Mouse (Mus musculus) fibroblast of lung, adult 2 months (primary cell): ENCODE measurements at regions not wholly inside any gene's neighbourhood (a gene's known extent, or its start where the extent isn't known, plus 50 kb on each side); places are given as distances from the start of the nearest gene placed in this dataset.
A peak's percentile ranks its signal among the peaks of the same experiment; 100 is the strongest.

Experiments
- DNase-seq: peaks from one replicate; pipeline ENCODE4 v3.0.0-alpha.2; 2011; ENCODE audit warnings: low read depth

GRCm38 (mm10) chr10:125725681-125726139 lies 240.3 kb upstream of the Lrig3 start:
- no peak for DNase-seq

GRCm38 (mm10) chr10:125726546-125726945 lies 239.4 kb upstream of the Lrig3 start:
- DNase-seq: no peak

- no peak for DNase-seq
Measured at GRCm38 (mm10) chr10:125735744-125736494, 230.0 kb upstream of the Lrig3 start.

- no peak for DNase-seq
Measured at GRCm38 (mm10) chr10:125743181-125743580, 222.8 kb upstream of the Lrig3 start.

- no peak for DNase-seq
Measured at GRCm38 (mm10) chr10:125749031-125749585, 216.9 kb upstream of the Lrig3 start.

GRCm38 (mm10) chr10:125752506-125753218 lies 213.3 kb upstream of the Lrig3 start:
- DNase-seq: no peak

GRCm38 (mm10) chr10:125759171-125759570 lies 206.8 kb upstream of the Lrig3 start:
- DNase-seq: no peak

- DNase-seq: no peak
Measured at GRCm38 (mm10) chr10:125762367-125763068, 203.4 kb upstream of the Lrig3 start.

- DNase-seq: no peak
Measured at GRCm38 (mm10) chr10:125764402-125765102, 201.4 kb upstream of the Lrig3 start.

- no peak for DNase-seq
Measured at GRCm38 (mm10) chr10:125765103-125765820, 200.7 kb upstream of the Lrig3 start.

GRCm38 (mm10) chr10:125768281-125768680 lies 197.7 kb upstream of the Lrig3 start:
- no peak for DNase-seq

GRCm38 (mm10) chr10:125773541-125773940 lies 192.4 kb upstream of the Lrig3 start:
- DNase-seq: no peak

GRCm38 (mm10) chr10:125782486-125782885 lies 183.5 kb upstream of the Lrig3 start:
- peak; percentile 79 for DNase-seq

GRCm38 (mm10) chr10:125784896-125785295 lies 181.1 kb upstream of the Lrig3 start:
- DNase-seq: peak; percentile 45

- DNase-seq: peak; percentile 78
Measured at GRCm38 (mm10) chr10:125785448-125786196, 180.3 kb upstream of the Lrig3 start.

- peak; percentile 36 for DNase-seq
Measured at GRCm38 (mm10) chr10:125786197-125786879, 179.6 kb upstream of the Lrig3 start.

GRCm38 (mm10) chr10:125786880-125787337 lies 179.1 kb upstream of the Lrig3 start:
- peak; percentile 20 for DNase-seq

GRCm38 (mm10) chr10:125787441-125788060 lies 178.4 kb upstream of the Lrig3 start:
- no peak for DNase-seq

- DNase-seq: no peak
Measured at GRCm38 (mm10) chr10:125788262-125788661, 177.7 kb upstream of the Lrig3 start.
